Mouse (Mus musculus): ENCODE results near the gene Bpifb5. TPM values are rescaled to one million over a fixed set of nuclear protein-coding genes. Genes with fewer than 3 reads are reported as not detected.
"Not testable (repeated sequence)": the region's sequence is repeated elsewhere in the genome, so short reads cannot be mapped to it uniquely, and the experiment has no call there.

Bpifb5 gene
- total and polyA plus RNA-seq, 2 experiments from 2014 or later, result 0.14 to 0.24 TPM

DNA sequence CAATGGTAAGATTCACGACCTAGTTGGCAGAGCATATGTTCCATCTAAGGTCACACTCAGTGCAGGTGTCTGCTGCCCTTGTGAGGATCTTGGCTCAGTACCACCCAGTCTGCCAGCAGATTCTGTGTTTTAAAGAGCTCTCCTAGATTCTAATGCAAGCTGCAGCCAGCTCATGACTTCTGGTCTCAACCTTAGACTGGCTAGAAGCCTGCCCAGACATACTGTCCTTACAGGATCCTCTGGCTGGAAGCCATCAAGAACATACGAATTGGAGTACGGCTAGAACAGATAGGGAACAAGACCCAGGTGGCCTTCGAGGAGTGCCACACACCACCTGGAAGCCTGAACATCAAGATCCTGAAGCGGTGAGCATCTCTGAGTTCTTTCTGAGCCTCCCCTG, 4.3 kb downstream of the Bpifb5 start:
- ATAC-seq (no peak), DNase-seq (no peak)
- WGBS, result 78% methylated on average over 5 of the region's 5 CpGs

DNA sequence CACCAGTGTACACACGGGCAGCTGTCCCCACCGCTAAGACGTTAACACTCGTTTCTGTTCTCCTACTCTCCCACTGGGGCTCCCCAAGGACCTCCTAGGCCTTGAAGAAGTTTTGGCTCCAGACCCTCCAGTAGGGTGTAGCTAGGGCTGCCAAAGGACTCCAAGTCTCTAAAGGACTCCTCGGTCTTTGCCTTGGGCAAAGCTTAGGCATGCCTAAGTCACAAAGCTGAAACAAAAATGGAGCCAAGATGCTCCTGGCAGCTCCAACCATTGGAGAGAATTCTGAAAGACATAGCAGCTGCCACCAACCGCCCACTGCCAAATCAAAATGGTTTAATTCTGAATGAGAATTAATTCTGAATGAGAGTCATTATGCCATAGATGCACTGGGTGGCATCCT, 9.9 kb downstream of the Bpifb5 start:
- no peak overlapping the region for H3K27ac ChIP-seq (ENCODE audit: low read depth, low read length)
- H3K9me3 ChIP-seq (ENCODE audit: low read length), result no peaks in the 10 kb centered on the region
- no peak overlapping the region for H3K4me2 ChIP-seq (ENCODE audit: low read depth)
- peak; percentile 80 for DNase-seq
- peaks cover 4% of the 10 kb centered on the region; the same call in 1 of the 2 replicates for H3K4me1 ChIP-seq (ENCODE audit: insufficient read depth)
- ATAC-seq, result peak; percentile 82
- no peak overlapping the region for H3K4me3 ChIP-seq (ENCODE audit: low read depth, low read length)
- no peaks in the 10 kb centered on the region for H3K36me3 ChIP-seq (ENCODE audit: insufficient read depth)
- no peaks in the 10 kb centered on the region for H3K27me3 ChIP-seq (ENCODE audit: insufficient read depth, low read length)
- no peak overlapping the region for H3K9ac ChIP-seq
- whole genome bisulfite sequencing, result 57% methylated on average over 6 of the region's 6 CpGs
- peak; percentile 14; the same call in 1 of the 2 replicates for TF ChIP-seq CTCF (IDR thresholded peaks at IDR 0.05; ENCODE audit: low read depth)

More for the DNA sequence above, 4.3 kb downstream of the Bpifb5 start:
- Histone ChIP-seq H3K4me1 (ENCODE audit: insufficient read depth) (peaks cover 6% of the 10 kb centered on the region; the same call in 1 of the 2 replicates), H3K27me3 (ENCODE audit: insufficient read depth, low read length) (no peaks in the 10 kb centered on the region), H3K27ac (ENCODE audit: low read depth, low read length) (no peak overlapping the region), H3K4me2 (ENCODE audit: low read depth) (no peak overlapping the region), H3K36me3 (ENCODE audit: insufficient read depth) (no peaks in the 10 kb centered on the region), H3K4me3 (ENCODE audit: low read depth, low read length) (no peak overlapping the region), H3K9me3 (ENCODE audit: low read length) (no peaks in the 10 kb centered on the region), H3K9ac (no peak overlapping the region)
- no peak for TF ChIP-seq CTCF (IDR thresholded peaks at IDR 0.05; ENCODE audit: low read depth)

DNA sequence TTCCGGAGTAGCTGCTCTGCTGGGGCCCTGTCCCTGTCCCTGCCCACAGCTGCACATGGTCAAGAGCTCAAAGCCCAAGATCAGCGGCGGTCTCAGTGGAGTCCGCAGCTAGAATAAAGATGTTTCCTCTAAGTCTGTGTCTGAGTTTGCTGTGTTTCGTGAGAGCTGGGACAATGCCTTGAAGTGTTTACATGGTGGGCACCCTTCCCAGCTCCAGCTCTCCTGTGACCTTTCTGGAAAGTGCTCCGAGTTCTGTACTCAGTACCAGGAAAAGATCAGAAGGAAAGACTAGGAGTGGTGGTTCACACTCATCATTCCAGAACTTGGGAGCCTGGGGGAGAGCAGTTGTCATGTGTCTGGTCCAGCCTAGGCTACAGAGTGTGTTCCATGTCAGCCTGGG, 17.2 kb downstream of the Bpifb5 start:
- TF ChIP-seq CTCF (IDR thresholded peaks at IDR 0.05; ENCODE audit: low read depth), result no peak
- 87% methylated on average over 6 of the region's 6 CpGs for WGBS

DNA sequence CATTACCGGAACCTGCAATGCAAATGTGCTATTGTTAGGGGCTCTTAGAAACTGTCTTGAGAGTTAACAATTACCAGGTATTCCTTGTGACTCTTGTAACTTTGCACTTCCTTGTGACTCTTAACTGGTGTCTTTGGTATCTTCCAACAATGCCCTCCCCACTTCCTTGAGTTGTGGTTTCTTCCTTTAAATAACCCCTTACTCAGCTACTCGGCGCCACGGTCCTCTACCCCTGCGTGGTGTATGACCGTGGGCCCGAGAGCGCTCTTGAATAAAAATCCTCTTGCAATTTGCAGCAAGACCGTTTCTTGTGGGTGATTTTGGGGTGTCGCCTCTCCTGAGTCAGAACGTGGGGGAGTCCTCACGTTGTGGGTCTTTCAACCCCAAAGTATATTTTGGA, 19.2 kb downstream of the Bpifb5 start:
- H3K9me3 ChIP-seq (ENCODE audit: low read length); DNase-seq; H3K4me2 ChIP-seq (ENCODE audit: low read depth); H3K4me1 ChIP-seq (ENCODE audit: insufficient read depth); H3K9ac ChIP-seq; ATAC-seq; H3K4me3 ChIP-seq (ENCODE audit: low read depth, low read length); H3K27ac ChIP-seq (ENCODE audit: low read depth, low read length); H3K27me3 ChIP-seq (ENCODE audit: insufficient read depth, low read length); H3K36me3 ChIP-seq (ENCODE audit: insufficient read depth): not testable (repeated sequence)
- WGBS, result 96% methylated on average over 10 of the region's 12 CpGs

More for the DNA sequence above, 17.2 kb downstream of the Bpifb5 start:
- Histone ChIP-seq H3K36me3 (ENCODE audit: insufficient read depth) (no peaks in the 10 kb centered on the region), H3K27me3 (ENCODE audit: insufficient read depth, low read length) (no peaks in the 10 kb centered on the region), H3K9ac (no peak overlapping the region), H3K4me2 (ENCODE audit: low read depth) (no peak overlapping the region), H3K9me3 (ENCODE audit: low read length) (no peaks in the 10 kb centered on the region), H3K4me3 (ENCODE audit: low read depth, low read length) (no peak overlapping the region), H3K4me1 (ENCODE audit: insufficient read depth) (no peaks in the 10 kb centered on the region), H3K27ac (ENCODE audit: low read depth, low read length) (no peak overlapping the region)
- no peak for DNase-seq
- no peak for ATAC-seq

DNA sequence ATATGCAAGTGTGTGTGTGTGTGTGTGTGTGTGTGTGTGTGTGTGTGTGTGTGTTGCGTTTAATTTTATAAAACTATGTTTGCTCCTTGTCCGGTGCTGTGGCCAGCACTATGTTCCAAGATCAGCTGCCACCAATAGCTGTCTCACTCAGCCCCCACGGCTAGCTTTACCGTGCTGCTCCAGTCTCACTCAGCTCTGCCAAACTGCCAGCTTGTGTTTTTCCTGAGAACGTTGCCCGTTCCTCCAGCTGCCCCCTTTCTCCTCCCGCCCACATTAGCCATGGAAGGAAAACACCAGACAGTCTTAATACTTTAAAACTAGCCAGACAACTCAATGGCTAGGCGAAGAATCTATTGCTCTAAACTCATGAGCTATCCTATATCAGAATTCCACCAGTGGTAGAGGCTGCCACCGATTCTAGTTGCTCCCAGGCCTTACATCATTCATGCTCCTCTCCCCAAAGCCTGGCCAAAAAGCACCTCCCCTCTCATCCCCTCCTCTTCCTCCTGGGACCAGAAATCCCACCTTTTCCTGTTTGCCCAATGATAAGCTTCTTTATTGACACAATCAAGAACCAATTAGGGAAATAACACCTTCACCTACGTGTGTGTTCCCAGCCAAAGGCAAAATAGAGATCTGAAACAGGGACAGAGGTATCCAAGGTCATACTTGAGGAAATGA, 20.0 kb downstream of the Bpifb5 start:
- Histone ChIP-seq H3K4me2 (ENCODE audit: low read depth) (no peak overlapping the region), H3K9ac (no peak overlapping the region), H3K27me3 (ENCODE audit: insufficient read depth, low read length) (no peaks in the 10 kb centered on the region), H3K4me3 (ENCODE audit: low read depth, low read length) (no peak overlapping the region), H3K9me3 (ENCODE audit: low read length) (no peaks in the 10 kb centered on the region), H3K4me1 (ENCODE audit: insufficient read depth) (no peaks in the 10 kb centered on the region), H3K36me3 (ENCODE audit: insufficient read depth) (no peaks in the 10 kb centered on the region), H3K27ac (ENCODE audit: low read depth, low read length) (no peak overlapping the region)
- no peak for TF ChIP-seq CTCF (IDR thresholded peaks at IDR 0.05; ENCODE audit: low read depth)
- WGBS, result 69% methylated on average over 10 of the region's 10 CpGs
- DNase-seq (peak; percentile 42), ATAC-seq (peak; percentile 25; the same call in 1 of the 2 replicates)

DNA sequence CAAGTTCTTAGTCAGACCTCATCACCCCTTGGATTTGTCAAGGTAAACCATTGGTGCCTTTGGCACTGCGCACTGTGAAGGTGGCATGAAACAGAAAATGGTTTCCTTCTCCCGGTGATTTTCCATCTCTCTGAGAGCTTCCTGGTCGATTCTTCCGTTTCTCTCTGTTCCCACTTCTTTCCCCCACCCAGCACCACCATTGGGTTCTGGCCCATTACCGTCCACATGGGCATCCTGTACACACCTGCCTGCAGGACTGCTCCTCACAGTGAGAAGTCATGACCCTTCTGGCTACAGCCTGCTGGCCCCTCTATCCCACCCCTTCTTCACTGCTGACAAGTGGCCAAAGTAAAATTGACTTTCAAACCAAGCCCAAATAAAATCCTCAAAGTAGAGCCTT, 21.8 kb downstream of the Bpifb5 start:
- ATAC-seq (no peak), DNase-seq (no peak)
- no peak overlapping the region for H3K27ac ChIP-seq (ENCODE audit: low read depth, low read length)
- H3K27me3 ChIP-seq (ENCODE audit: insufficient read depth, low read length), result no peaks in the 10 kb centered on the region
- no peaks in the 10 kb centered on the region for H3K4me1 ChIP-seq (ENCODE audit: insufficient read depth)
- no peak overlapping the region for H3K4me3 ChIP-seq (ENCODE audit: low read depth, low read length)
- H3K9me3 ChIP-seq (ENCODE audit: low read length), result no peaks in the 10 kb centered on the region
- H3K9ac ChIP-seq, result no peak overlapping the region
- WGBS, result 92% methylated on average over 5 of the region's 5 CpGs
- H3K36me3 ChIP-seq (ENCODE audit: insufficient read depth), result no peaks in the 10 kb centered on the region
- no peak for TF ChIP-seq CTCF (IDR thresholded peaks at IDR 0.05; ENCODE audit: low read depth)
- no peak overlapping the region for H3K4me2 ChIP-seq (ENCODE audit: low read depth)

DNA sequence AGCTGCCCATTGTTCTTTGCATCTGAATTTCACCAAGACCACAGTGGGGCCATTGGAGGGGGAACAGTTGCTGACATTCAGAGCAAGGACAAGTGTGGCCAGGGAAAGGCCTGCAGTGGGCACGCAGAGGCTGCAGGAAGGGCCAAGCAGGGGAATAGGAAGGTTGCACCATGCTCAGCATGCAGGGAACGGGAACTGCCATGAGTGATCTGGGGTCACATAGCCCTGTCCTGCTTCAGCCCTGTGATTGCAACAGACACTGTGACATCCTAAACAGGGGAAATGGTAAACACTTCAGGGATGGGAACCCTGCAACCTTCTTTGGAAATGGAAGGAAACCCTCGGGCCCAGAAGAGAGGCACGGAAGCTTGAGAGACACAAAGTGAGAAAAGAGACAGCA, 31.7 kb downstream of the Bpifb5 start:
- H3K4me2 ChIP-seq (ENCODE audit: low read depth); H3K36me3 ChIP-seq (ENCODE audit: insufficient read depth); H3K27ac ChIP-seq (ENCODE audit: low read depth, low read length); H3K9me3 ChIP-seq (ENCODE audit: low read length); ATAC-seq; H3K9ac ChIP-seq; H3K4me3 ChIP-seq (ENCODE audit: low read depth, low read length); H3K27me3 ChIP-seq (ENCODE audit: insufficient read depth, low read length); H3K4me1 ChIP-seq (ENCODE audit: insufficient read depth); DNase-seq: not testable (repeated sequence)
- WGBS, result 100% methylated on average over 2 of the region's 4 CpGs

Measured in forebrain, postnatal 0 days (tissue).